Mouse (Mus musculus): ENCODE data around the gene Arl3.

The Arl3 gene

DNA sequence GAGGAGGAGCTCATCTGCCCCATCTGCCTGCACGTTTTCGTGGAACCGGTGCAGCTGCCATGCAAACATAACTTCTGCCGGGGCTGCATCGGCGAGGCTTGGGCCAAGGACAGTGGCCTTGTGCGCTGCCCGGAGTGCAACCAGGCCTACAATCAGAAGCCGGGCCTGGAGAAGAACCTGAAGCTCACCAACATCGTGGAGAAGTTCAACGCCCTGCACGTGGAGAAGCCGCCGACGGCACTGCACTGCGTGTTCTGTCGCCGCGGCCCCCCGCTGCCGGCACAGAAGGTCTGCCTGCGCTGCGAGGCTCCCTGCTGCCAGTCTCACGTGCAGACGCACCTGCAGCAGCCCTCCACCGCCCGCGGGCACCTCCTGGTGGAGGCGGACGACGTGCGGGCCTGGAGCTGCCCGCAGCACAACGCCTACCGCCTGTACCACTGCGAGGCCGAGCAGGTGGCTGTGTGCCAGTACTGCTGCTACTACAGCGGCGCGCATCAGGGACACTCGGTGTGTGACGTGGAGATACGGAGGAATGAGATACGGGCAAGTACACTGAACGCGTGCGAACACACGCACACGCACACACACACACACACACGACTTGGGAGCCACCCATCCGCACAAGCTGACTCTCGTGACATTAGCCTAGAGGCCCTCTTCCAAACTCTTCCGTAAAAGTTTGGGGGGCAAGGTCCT lies 70.4 kb downstream of the Arl3 start:
- in situ Hi-C loops (cut with MboI, MseI): loop anchor here (25.0 kb wide), 1 partner anchor 1140 kb away; the partner anchor contains the start of gene Btrc

DNA sequence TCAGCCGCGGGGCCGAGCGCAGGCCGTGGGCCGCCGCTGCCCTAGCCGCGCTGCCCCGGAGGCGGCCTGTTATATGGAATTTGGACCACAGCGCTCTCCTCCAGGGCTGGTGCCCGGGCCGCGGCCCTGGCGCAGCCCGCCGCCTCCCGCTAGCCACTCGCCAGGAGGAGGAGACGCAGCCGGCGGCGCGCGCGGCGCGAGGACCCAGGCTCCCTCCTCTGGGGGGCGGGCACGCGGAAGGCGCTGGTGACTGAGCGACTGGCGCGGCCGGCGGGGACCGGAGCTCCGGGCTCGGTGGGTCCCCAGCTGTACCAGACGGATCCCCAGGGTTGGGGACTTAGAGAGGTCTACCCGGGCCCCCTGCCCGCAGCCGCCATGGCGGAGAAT lies 70.9 kb downstream of the Arl3 start:
- in situ Hi-C loops (cut with MboI, MseI): loop anchor here (25.0 kb wide), 1 partner anchor 1140 kb away; the partner anchor contains the start of gene Btrc

DNA sequence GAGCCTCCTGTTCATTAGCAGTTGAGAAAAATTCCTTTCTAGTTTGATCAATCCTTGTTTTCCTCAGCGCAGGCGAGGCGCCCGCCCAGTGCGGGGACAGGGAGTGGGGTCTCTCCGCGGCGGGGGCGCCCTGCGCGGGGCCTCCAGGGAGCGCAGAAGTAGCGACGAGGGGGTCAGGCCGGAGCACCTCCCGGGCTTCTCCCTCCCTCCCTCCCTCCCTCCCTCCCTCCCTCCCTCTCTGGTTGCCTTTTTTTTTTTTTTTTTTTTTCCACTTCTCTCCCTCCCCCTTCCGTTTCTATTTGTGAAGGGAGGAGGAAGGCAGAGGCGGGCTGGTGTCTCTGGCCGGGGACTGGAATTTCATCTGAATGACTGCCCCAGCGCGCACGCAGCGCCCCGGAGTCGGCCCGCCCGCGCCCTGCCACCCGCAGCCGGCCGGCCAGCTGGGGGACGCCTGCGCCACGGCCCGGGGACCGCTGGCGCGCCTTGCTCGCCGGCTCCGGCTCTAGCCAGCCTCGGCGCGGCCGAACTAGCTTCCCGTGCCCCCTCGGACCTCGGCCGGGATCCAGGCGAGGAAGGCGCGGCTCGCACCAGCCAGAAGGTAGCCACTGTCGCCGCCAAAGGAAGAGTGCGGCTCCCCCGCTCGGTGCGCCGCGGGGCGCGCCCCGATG lies 71.5 kb downstream of the Arl3 start, which contains the start of gene Trim8:
TSS of gene Trim8 (plus strand) at position 302 of the 668 bp plus-strand sequence.
- in situ Hi-C loops (cut with MboI, MseI): loop anchor here (25.0 kb wide), 1 partner anchor 1139 kb away; the partner anchor contains the start of gene Btrc

DNA sequence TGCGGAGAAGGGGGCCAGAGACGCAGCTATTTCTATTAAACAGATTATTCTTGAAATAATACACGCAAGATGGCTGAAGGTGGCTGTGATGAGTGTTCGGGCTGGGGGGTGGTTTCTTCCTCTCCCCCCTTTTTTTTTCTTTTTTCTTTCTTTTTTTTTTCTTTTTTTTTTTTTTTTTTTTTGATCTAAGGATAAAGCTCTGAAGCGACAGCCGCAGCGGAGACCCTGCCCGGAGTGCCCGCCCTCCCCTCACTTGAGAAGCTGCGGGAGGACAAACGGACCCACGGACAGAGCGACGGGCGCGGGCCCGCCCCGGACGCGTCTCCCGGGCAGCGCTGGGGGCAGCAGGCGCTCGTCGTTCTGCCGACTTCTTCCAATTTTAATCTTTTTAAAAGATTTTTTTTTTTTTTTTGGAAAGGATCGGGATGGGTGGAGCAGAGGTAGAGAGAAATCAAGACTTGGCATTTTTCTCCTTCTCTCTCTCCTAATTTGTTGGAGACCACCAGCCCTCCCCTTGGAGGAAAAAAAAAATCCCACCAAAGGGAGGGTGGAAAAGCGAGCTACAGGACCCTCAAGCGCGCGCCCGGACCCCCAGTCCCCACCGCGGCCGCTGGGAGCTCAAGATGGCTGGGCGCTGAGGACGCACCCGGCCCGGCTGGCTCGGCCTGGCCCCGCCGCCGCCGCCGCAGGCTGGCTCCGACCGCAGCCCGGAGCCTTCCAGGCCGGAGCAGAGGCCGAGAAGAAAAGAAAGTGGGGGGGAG lies 72.2 kb downstream of the Arl3 start:
- in situ Hi-C loops (cut with MboI, MseI): loop anchor here (25.0 kb wide), 1 partner anchor 1138 kb away; the partner anchor contains the start of gene Btrc

DNA sequence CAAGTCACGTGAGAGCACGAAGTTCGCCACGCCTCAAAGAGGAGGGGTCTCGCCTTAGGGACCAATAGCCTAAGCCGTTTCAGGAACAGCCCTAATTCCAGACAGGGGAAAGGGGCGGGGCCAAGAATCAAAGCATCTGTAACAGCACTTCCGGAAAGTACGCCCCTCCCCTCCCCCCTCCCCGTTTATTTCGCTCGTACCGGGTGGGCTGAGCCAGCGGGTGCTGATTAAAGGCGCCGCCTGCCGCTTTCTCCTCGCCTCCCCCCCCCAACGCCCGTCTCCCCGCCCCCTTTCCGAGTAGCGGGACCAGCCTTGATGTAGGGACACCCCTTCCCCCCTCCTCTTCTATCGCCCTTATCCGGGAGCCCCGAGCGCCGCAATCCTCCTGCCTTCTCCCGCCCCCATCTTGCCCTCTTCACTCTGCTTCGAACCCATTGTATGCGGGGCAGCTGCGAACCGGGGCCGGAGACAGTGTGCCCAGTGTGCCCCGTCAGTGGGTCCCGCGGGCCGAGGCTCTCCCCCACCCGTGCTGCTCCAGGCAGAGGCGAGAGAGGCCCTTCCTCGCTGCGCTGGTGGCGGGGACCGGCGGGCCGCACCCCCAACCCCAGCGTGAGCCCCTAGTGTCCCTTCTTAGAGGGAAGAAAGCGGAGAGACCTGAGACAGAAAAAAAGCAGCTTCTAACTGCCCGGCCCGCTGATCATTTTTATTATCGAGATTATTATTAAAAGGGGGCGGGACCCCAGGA lies 73.0 kb downstream of the Arl3 start:
- in situ Hi-C loops (cut with MboI, MseI): loop anchor here (25.0 kb wide), 1 partner anchor 1138 kb away; the partner anchor contains the start of gene Btrc

DNA sequence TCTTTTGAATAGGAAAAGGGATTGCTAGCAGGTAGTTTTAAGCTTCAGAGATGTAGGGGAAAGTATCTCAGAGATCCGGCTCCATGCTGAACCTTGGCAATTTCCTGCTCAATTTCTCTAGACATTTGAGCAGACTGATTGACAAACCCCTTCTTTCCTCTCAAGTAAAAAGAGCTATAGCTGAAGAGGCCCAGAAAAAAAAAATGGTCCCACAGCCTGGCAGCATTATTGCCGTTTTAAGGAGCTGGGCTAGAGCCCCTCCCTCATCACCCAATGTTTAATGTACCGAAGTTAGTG lies 73.5 kb downstream of the Arl3 start:
- in situ Hi-C loops (cut with MboI, MseI): no loop called here

DNA sequence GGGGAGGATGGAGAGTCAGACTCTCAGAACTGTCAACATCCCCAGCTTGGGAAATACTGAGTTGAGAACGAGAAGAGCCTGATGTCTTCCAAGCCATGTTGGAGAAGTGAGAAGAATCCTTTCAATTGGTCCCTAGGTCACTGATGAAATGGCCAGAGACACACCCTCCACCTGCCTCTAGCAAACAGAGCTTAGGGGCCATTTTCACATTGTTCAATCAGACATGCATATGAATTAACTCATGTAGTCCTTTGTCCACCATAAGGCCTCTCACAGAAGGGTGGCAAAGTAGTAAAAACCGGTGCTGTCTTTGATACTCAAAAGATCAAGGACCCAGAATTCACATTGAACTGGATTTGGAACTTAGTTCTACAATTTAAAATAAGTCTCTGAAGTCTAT lies 75.8 kb downstream of the Arl3 start:
- in situ Hi-C loops (cut with MboI, MseI): no loop called here

DNA sequence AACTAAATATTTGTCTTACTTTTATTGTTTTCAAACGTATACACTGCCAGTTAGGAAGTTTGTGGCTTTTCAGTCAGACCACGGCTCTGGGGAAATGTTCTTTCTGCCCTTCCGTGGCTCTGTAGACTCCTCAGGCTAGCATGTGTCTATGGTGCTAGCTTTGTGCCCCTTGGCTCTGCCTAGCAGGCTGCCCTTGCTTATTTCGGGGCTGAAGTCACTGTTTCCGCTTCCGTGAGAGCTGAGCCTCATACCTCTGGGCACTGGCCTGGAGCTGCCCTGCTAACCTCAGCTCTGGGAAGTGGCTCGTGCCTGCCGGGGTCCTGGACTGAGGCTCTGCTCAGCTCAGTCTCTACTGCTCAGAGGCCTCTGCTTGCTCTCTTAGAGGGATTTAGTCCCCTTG lies 77.9 kb downstream of the Arl3 start:
- in situ Hi-C loops (cut with MboI, MseI): no loop called here

DNA sequence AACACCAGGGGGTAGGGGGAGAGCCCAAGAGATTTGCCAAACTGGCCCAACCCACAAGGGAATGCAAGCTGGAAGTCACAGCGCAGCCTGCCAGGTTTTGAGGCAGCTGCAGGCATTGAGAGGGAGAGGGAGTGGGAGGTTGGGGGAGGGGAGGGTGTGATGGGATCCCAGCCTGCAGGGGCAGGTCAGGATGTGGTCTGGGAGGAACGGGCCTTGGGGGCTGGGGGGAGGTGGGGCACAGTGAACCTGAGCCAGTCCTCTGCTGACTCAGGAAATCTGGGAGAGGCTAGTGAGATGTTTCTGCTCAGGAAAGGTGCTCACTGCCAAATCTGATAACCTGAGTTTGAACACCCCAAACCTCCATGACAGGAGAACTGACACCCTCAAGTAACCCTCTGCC lies 82.4 kb downstream of the Arl3 start:
- in situ Hi-C loops (cut with MboI, MseI): no loop called here

DNA sequence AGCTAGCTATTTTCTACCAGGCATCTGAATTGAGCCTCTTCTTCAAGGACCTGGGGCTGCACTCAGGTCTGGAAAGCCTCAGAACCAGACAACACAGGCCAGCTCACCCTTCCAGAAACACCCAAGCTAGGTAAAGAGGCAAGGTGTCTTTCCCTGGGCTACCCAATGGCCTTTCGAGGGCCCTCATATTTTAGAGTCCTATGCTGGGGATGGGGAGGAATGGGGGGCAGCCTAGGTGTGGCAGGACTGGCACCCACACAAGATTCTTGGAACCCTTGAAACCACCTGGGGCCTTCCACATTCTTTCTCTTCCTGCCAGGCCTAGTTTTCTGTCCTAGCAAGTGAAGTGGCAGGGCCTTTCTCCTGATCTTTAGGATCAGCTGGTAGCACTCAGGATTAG lies 83.5 kb downstream of the Arl3 start:
- in situ Hi-C loops (cut with MboI, MseI): no loop called here

DNA sequence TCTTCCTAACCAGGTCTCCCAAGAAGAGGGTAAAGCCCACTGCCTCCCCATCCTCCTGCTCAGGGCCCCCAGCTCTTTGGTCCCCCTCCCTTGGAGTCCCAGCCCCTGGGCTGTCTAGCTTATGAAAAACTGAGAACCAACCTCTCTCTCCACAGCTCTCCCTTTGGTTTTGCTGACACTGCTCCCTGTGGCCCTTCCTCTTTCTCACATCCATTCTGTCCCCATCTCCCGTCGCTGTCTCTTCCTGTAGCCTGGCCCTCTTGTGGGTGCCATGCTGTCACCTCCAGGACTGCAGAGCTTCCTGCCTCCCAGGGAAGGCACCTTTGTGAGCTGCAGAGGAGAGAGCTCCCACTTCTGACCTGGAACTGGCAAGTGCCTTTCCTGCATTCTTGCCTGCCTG lies 86.3 kb downstream of the Arl3 start:
- in situ Hi-C loops (cut with MboI, MseI): no loop called here

DNA sequence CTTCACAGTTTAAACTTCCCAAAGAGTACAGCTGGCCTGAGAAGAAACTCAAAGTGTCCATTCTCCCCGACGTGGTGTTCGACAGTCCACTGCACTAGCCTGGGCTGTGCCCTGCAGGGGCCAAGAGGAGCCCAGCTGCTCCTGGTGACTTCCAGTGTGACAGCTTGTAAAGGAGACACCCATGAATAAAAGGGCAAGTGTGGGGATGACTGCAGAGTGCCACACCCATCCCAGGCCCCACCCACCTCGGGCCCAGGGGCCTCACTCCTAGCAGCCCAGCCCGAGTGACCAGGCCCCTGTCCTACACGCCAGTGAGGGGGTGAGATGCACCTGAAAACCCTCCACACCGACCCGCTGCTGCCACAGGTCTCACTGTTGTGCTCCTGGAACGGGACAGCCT lies 87.2 kb downstream of the Arl3 start:
- in situ Hi-C loops (cut with MboI, MseI): no loop called here

DNA sequence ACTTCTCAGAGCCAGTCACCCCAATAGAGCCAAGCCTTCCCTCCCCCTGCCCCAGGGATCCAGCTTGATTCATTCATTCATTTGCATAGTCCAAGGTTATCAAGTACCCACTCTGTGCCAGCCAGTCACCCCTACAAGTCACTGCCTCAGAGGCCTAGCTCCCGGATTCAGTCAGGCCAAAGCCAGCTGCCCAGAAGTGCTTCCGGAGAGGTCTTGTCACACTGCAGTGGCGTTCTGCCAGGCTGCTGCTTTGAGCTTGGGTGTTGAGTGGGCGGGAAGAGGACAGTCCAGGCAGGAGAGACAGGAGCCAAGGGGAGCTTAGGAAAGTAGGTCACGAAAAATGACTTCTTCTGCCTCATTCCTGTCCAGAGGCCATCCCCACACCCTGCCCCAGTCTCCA lies 88.5 kb downstream of the Arl3 start:
- in situ Hi-C loops (cut with MboI, MseI): no loop called here

DNA sequence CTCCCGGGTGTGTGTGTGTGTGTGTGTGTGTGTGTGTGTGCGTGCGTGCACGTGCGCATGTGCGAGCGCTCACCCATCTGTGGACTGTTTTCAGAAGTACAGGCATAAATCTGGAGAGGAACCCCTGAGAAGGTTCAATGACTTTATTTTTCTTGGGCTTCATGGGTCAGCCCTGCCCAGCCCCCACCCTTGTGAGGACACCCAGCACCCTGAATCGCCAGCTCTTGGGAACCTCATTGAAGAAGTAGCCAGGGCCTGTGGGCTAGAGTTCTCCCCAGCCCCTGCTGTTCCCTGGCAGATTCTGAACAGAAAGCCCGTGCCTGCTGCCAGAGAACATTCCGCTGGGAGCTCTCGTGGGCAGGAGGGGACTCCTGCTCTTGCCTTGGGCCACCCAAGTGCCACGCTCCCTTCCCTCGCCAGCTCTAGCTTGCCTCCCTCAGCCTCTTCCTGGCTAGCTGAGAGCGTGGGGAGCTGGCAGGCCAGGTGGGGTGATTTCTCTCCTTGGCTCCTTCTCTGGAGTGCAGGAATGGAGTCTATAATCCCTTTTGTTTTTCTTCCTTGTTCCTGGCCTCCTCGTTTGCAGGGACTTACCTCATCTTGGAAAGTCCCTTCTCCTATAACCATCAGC lies 89.2 kb downstream of the Arl3 start:
- in situ Hi-C loops (cut with MboI, MseI): no loop called here

DNA sequence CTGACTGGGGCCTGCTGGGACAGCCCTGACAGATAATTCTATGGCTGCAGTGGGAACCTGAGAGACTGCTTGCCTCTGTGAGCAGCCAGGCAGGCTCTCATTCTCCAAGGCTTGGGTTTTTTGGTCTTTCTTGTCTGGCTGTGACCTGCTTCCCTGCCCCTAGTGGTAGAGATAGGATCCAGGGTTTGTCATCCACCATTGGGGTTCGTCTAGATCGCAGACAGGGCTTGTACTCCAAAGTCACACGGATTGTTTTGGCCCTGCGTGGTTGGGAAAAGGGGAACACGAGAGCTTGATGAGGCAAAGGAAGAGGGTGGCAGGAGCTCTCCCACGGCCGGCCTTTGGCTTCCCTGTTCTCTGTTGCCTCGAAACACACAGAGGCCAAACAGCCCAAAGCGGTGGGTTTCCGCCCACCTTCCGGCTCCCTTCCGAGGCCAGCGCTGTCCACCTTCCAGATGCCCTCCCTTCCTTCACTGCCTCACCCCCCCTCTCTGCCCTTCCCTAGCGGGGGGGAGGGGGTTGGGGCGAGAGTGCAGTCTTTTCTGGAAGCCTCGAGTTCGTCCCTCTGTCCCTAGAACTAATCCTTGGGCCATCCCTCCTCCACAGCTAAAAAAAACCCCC lies 90.0 kb downstream of the Arl3 start:
- in situ Hi-C loops (cut with MboI, MseI): no loop called here

DNA sequence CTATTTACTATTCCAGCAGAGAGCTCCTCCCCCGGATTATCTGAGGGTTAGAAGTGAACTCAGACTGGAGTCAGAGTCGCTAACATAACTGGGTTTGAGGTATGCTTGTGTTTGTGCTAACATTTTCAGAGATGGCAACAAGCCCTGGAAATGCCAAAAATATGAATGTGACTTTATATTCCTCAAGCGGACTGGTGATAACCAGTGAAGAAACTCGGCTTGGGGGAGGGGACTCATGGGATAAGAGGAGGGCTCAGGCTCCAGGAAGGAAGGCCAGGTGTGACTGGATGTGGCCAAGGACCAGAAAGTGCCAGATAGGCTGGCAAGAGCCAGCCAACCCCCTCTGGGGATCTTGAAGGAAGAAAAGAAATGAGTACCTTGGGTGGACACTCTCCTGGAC lies 91.2 kb downstream of the Arl3 start:
- in situ Hi-C loops (cut with MboI, MseI): no loop called here

DNA sequence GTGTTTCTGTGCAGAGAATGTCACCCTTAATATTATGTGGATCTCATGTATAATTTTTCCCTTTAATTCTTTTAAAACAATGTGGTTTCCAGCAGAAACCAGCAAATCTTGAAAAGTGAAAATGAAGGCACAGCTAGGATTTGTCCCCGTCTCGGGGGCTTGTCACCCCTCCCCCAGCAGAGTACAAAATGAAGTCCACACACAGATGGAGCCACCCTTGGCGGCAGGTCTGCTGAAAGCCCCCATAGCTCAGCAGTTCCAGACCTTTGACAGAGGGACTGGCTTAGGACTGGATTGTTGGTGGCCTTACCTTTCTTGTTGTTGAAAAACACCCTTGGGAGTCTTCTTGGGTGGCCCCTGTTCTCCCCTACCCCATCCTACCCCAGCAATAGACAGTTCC lies 91.6 kb downstream of the Arl3 start:
- in situ Hi-C loops (cut with MboI, MseI): no loop called here
